Mouse (Mus musculus): ENCODE data around the gene Rpl19. TPM values are rescaled to one million over a fixed set of nuclear protein-coding genes. Genes with fewer than 3 reads are reported as not detected.

Rpl19 gene
- polyA plus RNA-seq, 1 experiment = not detected

- 62% methylated on average over 6 of the region's 6 CpGs for WGBS
- TF ChIP-seq POLR2A (IDR thresholded peaks at IDR 0.05; ENCODE audit: insufficient read depth, low read depth, low read length) (no peak), CTCF (IDR thresholded peaks at IDR 0.05; ENCODE audit: insufficient read depth, low read depth, low read length) (no peak)
- Histone ChIP-seq H3K4me3 (ENCODE audit: insufficient read depth, low read depth, low read length) (no peak overlapping the region), H3K27ac (ENCODE audit: insufficient read depth, low read depth, low read length) (no peak overlapping the region), H3K4me1 (ENCODE audit: control insufficient read depth, insufficient read depth, low read length) (peaks cover 10% of the 10 kb centered on the region)
Measured at GRCm38 (mm10) chr11:98042741-98043140, 16.2 kb downstream of the Rpl19 start.

DNA sequence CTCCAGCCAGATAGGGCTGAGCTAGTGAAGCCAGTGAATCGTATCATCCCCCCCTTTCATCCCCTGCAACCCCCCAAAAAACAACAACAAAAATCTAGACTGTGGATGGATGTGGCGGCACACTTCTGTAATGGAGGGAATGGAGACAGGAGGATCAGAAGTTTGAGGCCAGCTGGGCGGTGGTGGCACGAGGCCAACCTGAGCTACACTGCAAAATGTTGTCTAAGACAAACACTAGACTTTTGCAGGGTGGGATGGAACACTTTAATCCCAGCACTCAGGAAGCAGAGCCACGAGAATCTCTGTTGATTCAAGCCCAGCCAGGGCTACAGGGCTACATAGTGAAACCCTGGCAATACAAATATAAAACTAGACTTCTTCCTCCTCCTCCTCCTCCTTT lies 17.6 kb downstream of the Rpl19 start:
- H3K27ac ChIP-seq (ENCODE audit: insufficient read depth, low read depth, low read length) = no peak overlapping the region
- no peak for TF ChIP-seq POLR2A (IDR thresholded peaks at IDR 0.05; ENCODE audit: insufficient read depth, low read depth, low read length)
- TF ChIP-seq CTCF (IDR thresholded peaks at IDR 0.05; ENCODE audit: insufficient read depth, low read depth, low read length) = no peak
- no peak overlapping the region for H3K4me3 ChIP-seq (ENCODE audit: insufficient read depth, low read depth, low read length)
- peaks cover 17% of the 10 kb centered on the region for H3K4me1 ChIP-seq (ENCODE audit: control insufficient read depth, insufficient read depth, low read length)
- WGBS = 67% methylated on average over 5 of the region's 5 CpGs

GRCm38 (mm10) chr11:98045596-98045995 lies 19.1 kb downstream of the Rpl19 start:
- TF ChIP-seq POLR2A (IDR thresholded peaks at IDR 0.05; ENCODE audit: insufficient read depth, low read depth, low read length) (no peak), CTCF (IDR thresholded peaks at IDR 0.05; ENCODE audit: insufficient read depth, low read depth, low read length) (no peak)
- H3K4me3 ChIP-seq (ENCODE audit: insufficient read depth, low read depth, low read length) = no peak overlapping the region
- 78% methylated on average over 4 of the region's 4 CpGs for WGBS
- no peak overlapping the region for H3K27ac ChIP-seq (ENCODE audit: insufficient read depth, low read depth, low read length)
- peaks cover 30% of the 10 kb centered on the region for H3K4me1 ChIP-seq (ENCODE audit: control insufficient read depth, insufficient read depth, low read length)

GRCm38 (mm10) chr11:98046466-98046865 lies 20.0 kb downstream of the Rpl19 start:
- H3K4me3 ChIP-seq (ENCODE audit: insufficient read depth, low read depth, low read length) = no peak overlapping the region
- TF ChIP-seq CTCF (IDR thresholded peaks at IDR 0.05; ENCODE audit: insufficient read depth, low read depth, low read length) = no peak
- TF ChIP-seq POLR2A (IDR thresholded peaks at IDR 0.05; ENCODE audit: insufficient read depth, low read depth, low read length) = no peak
- 90% methylated on average over 1 of the region's 1 CpGs for WGBS
- peaks cover 37% of the 10 kb centered on the region for H3K4me1 ChIP-seq (ENCODE audit: control insufficient read depth, insufficient read depth, low read length)
- no peak overlapping the region for H3K27ac ChIP-seq (ENCODE audit: insufficient read depth, low read depth, low read length)

DNA sequence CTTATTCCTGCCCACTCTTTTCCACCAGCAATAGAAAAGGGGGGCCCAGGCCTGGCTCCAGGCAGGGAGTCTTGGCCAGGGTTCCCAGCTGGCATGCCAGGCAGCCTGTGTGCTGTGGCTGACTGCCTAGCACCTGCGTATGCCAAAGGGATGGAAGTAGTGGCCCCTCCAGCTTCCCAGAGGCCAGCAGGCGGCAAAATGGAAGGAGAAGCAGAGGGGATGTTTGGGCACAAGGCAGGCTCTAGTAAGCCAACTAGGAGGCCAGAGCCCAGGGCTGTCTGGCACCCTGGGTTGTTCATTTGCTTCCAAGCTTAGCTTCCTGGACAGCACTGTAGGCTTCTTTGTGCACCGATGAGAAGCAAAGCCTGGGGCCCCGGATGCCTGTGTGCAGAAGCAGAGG lies 21.2 kb downstream of the Rpl19 start:
- peaks cover 40% of the 10 kb centered on the region for H3K4me1 ChIP-seq (ENCODE audit: control insufficient read depth, insufficient read depth, low read length)
- WGBS = 49% methylated on average over 4 of the region's 4 CpGs
- H3K4me3 ChIP-seq (ENCODE audit: insufficient read depth, low read depth, low read length) = no peak overlapping the region
- no peak for TF ChIP-seq CTCF (IDR thresholded peaks at IDR 0.05; ENCODE audit: insufficient read depth, low read depth, low read length)
- no peak for TF ChIP-seq POLR2A (IDR thresholded peaks at IDR 0.05; ENCODE audit: insufficient read depth, low read depth, low read length)
- no peak overlapping the region for H3K27ac ChIP-seq (ENCODE audit: insufficient read depth, low read depth, low read length)

DNA sequence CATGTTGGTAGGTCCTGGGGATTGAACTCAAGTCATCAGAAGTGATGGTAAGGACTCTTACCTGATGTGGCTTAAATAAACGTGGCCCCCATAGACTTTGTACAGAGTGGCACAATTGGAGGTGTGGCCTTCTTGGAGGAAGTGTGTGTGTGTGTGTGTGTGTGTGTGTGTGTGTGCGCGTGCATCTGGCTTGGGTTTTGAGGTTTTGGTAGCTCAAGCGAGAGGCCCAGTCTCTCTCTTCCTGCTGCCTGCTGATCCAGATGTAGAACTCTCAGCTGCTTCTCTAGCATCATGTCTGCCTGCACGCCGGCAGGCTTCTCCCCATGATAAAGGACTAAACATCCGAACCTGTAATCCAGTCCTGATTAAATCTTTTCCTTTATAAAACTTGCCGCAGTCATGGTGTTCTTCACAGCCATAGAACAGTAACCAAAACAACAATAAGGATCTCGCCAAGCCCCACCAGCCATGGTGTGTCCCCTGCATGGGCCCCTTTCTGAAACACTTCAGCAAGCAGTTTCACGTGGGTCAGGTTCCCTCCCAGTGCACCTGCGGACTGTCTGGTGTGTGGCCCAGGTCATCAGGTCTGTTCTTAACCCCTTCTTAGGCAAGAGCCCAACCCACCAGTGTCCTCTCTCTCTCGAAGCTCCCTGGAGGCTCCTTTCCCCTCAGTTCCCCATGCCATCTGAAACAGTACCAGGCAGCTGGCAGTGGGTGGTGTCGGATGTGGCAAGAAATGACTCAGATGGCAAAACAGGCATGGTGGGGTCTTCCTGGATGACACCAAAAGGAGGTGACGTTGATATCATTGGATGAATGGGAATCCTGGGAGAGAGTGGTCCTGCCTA lies 23.4 kb downstream of the Rpl19 start:
- TF ChIP-seq CTCF (IDR thresholded peaks at IDR 0.05; ENCODE audit: insufficient read depth, low read depth, low read length) = no peak
- TF ChIP-seq POLR2A (IDR thresholded peaks at IDR 0.05; ENCODE audit: insufficient read depth, low read depth, low read length) = no peak
- 59% methylated on average over 14 of the region's 14 CpGs for WGBS

DNA sequence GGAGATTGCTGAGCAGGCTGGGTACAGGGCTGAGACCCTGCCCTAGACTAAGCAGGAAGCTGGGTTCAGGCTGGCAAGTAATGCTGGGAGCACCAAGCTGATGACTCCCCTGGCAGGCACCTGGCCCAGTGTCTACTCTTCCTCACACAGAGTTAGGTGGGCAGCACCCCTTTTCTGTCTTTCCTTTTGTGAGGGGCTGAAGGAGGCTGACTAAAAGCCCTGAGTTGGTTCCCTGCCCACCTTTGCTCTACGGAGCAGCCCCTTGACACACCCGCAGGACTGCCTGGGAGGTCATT lies 24.0 kb downstream of the Rpl19 start:
- Histone ChIP-seq H3K4me3 (ENCODE audit: insufficient read depth, low read depth, low read length) (no peak overlapping the region), H3K27ac (ENCODE audit: insufficient read depth, low read depth, low read length) (peak overlapping the region; percentile 3; the same call in 1 of the 2 replicates), H3K4me1 (ENCODE audit: control insufficient read depth, insufficient read depth, low read length) (peaks cover 39% of the 10 kb centered on the region)
- TF ChIP-seq POLR2A (IDR thresholded peaks at IDR 0.05; ENCODE audit: insufficient read depth, low read depth, low read length) = no peak
- no peak for TF ChIP-seq CTCF (IDR thresholded peaks at IDR 0.05; ENCODE audit: insufficient read depth, low read depth, low read length)
- 11% methylated on average over 2 of the region's 2 CpGs for WGBS

More for the DNA sequence above, 23.4 kb downstream of the Rpl19 start:
- Histone ChIP-seq H3K27ac (ENCODE audit: insufficient read depth, low read depth, low read length) (peak overlapping the region; percentile 3; the same call in 1 of the 2 replicates), H3K4me3 (ENCODE audit: insufficient read depth, low read depth, low read length) (no peak overlapping the region), H3K4me1 (ENCODE audit: control insufficient read depth, insufficient read depth, low read length) (peaks cover 37% of the 10 kb centered on the region)

DNA sequence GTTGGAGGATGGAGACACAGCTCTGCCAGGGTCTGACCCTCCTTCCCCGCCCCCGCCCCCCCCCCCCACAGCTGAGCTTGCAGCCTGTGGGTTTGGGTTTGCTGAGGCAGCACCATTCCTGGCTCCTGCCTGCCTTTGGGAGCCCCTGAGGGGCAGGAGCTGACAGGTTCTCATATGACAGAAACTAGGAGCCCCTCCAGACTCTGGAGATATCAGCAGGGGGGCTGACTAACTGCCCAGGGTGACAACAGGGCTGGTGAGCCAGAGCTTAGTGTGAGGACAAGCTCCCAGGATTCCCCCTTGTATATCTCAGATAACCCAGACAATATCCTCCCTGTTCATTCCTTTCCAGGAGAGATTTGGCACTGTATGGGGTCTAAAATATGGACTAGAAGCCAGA lies 24.4 kb downstream of the Rpl19 start:
- Histone ChIP-seq H3K4me3 (ENCODE audit: insufficient read depth, low read depth, low read length) (no peak overlapping the region), H3K27ac (ENCODE audit: insufficient read depth, low read depth, low read length) (peak overlapping the region; percentile 61; the same call in 1 of the 2 replicates), H3K4me1 (ENCODE audit: control insufficient read depth, insufficient read depth, low read length) (peaks cover 42% of the 10 kb centered on the region)
- WGBS = 8% methylated on average over 2 of the region's 2 CpGs
- no peak for TF ChIP-seq CTCF (IDR thresholded peaks at IDR 0.05; ENCODE audit: insufficient read depth, low read depth, low read length)
- no peak for TF ChIP-seq POLR2A (IDR thresholded peaks at IDR 0.05; ENCODE audit: insufficient read depth, low read depth, low read length)

DNA sequence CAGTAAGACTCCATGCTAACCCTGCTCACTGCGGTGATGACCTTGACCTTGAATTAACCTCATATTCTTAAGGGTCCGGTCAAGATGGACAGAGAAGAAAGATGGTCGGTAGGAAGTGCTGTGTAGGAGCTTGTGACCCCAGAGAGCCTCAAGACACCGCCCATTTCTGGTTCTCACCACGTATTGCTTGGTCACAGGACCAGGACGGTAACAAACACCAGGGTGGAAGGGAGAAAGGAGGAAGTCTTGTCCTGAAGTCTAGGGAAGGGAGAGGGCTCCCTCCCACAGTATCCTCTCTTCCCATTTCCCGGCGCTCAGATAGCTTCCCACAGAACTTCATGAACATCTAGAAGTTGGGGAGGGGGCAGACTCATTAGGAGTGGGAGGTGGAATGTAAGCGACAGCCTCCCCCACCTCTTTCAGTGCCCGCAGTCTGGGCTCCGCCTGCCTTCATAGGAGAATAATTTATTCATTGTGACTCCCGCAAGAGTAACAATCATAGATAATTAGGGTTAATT lies 25.2 kb downstream of the Rpl19 start:
- H3K4me3 ChIP-seq (ENCODE audit: insufficient read depth, low read depth, low read length) = peak overlapping the region; percentile 67
- peaks cover 42% of the 10 kb centered on the region for H3K4me1 ChIP-seq (ENCODE audit: control insufficient read depth, insufficient read depth, low read length)
- no peak for TF ChIP-seq POLR2A (IDR thresholded peaks at IDR 0.05; ENCODE audit: insufficient read depth, low read depth, low read length)
- no peak for TF ChIP-seq CTCF (IDR thresholded peaks at IDR 0.05; ENCODE audit: insufficient read depth, low read depth, low read length)
- 12% methylated on average over 12 of the region's 12 CpGs for WGBS
- H3K27ac ChIP-seq (ENCODE audit: insufficient read depth, low read depth, low read length) = peak overlapping the region; percentile 61; the same call in 1 of the 2 replicates
